Comparison of ENCODE assay signal across 9 mouse cellular contexts in the genomic region with DNA sequence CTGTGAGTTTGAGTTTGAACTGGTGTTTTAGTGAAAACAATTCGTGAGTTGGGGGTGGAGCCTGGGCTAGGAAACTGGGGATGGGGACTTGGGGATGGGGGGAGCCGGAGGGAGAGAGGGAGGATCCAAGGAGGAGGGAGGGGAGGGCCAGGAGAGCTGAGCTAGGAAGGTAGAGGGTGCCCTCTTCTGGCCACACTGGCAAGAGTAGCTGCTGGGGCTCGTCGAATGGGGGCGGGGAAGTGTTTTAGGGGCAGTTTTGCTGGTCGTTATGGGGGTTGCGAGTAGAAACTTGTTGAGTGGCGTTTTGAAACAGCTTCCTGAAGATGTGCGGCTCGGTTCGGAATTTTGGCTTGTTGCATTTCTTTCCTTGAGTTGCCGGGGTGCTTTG. TPM values are rescaled to one million over a fixed set of nuclear protein-coding genes. Genes with fewer than 3 reads are reported as not detected.
DNase-seq lines count a peak whose midpoint lies in the region; ATAC-seq and TF ChIP-seq lines count a peak whose summit lies in the region.
"Had no signal": no experiment of that assay in that cellular context is flagged by ENCODE, and none has a peak within 500 bp of the region (broad histone marks: within the 10 kb centered on the region; RNA-seq: fewer than 3 reads in every experiment).

No protein-coding gene starts in this region.

- H3K27ac ChIP-seq in embryonic facial prominence, embryonic 15.5 days (replicated peaks), result no peak overlapping the region
- no peak overlapping the region for H3K27ac ChIP-seq in heart, embryonic 11.5 days (ENCODE audit: low read depth, low read length)
- no peak overlapping the region for H3K27ac ChIP-seq in kidney, embryonic 15.5 days

- peaks cover 23% of the 10 kb centered on the region for H3K4me1 ChIP-seq in embryonic facial prominence, embryonic 15.5 days
- H3K4me1 ChIP-seq in heart, embryonic 11.5 days (ENCODE audit: control insufficient read depth, insufficient read depth, low read length), result 0 out of 2 replicates have a peak, but pooled peaks cover 7% of the 10 kb centered on the region
- peaks cover 33% of the 10 kb centered on the region for H3K4me1 ChIP-seq in kidney, embryonic 15.5 days

- no peaks in the 10 kb centered on the region for H3K9me3 ChIP-seq in embryonic facial prominence, embryonic 15.5 days (replicated peaks)
- no peaks in the 10 kb centered on the region for H3K9me3 ChIP-seq in heart, embryonic 11.5 days (replicated peaks; ENCODE audit: control insufficient read depth, low read length)
- no peaks in the 10 kb centered on the region for H3K9me3 ChIP-seq in kidney, embryonic 15.5 days (replicated peaks)
- H3K9me3 ChIP-seq: G1E had no signal

- ATAC-seq in embryonic facial prominence, embryonic 15.5 days (ENCODE audit: insufficient number of reproducible peaks, low FRiP score, low TSS enrichment, low read depth), result peak; percentile 74
- ATAC-seq in heart, embryonic 11.5 days (replicated peaks; ENCODE audit: insufficient number of reproducible peaks, low FRiP score, low TSS enrichment), result no peak; the same call in 1 of the 2 replicates
- ATAC-seq in kidney, embryonic 15.5 days (replicated peaks; ENCODE audit: low FRiP score), result peak; percentile 75

- no peak overlapping the region for H3K9ac ChIP-seq in embryonic facial prominence, embryonic 15.5 days
- H3K9ac ChIP-seq in heart, embryonic 11.5 days (ENCODE audit: low read depth, low read length), result no peak overlapping the region
- no peak overlapping the region for H3K9ac ChIP-seq in kidney, embryonic 15.5 days

- H3K36me3 ChIP-seq in embryonic facial prominence, embryonic 15.5 days, result no peaks in the 10 kb centered on the region
- no peaks in the 10 kb centered on the region for H3K36me3 ChIP-seq in heart, embryonic 11.5 days (ENCODE audit: control insufficient read depth, insufficient read depth, low read length)
- H3K36me3 ChIP-seq in kidney, embryonic 15.5 days, result no peaks in the 10 kb centered on the region
- no peaks in the 10 kb centered on the region for H3K36me3 ChIP-seq in myocyte (ENCODE audit: control insufficient read depth, insufficient read depth)
- H3K36me3 ChIP-seq: G1E had no signal

- H3K4me3 ChIP-seq in embryonic facial prominence, embryonic 15.5 days (replicated peaks), result peak overlapping the region; percentile 63
- H3K4me3 ChIP-seq in heart, embryonic 11.5 days (ENCODE audit: low read depth, low read length), result peak overlapping the region; percentile 58
- peak overlapping the region; percentile 58 for H3K4me3 ChIP-seq in kidney, embryonic 15.5 days (replicated peaks)
- H3K4me3 ChIP-seq in myocyte, result peak overlapping the region; percentile 89

- peak; percentile 73 for DNase-seq in urinary bladder, postnatal 14 days (ENCODE audit: low spot score)
- no peak for DNase-seq in urinary bladder, postnatal 10 days (ENCODE audit: low spot score)
- DNase-seq in liver, result peak; percentile 58
- peak; percentile 64 for DNase-seq in yolk sac, embryonic 10.5 days (ENCODE audit: low spot score)

- no peak for TF ChIP-seq POLR2A in myocyte (IDR thresholded peaks at IDR 0.05; ENCODE audit: insufficient read length, low read depth)

- peaks cover 56% of the 10 kb centered on the region for H3K79me2 ChIP-seq in myocyte (ENCODE audit: control insufficient read depth, insufficient read depth)

- peak overlapping the region; percentile 96 for H3K4me2 ChIP-seq in embryonic facial prominence, embryonic 15.5 days (replicated peaks)
- peak overlapping the region; percentile 89 for H3K4me2 ChIP-seq in heart, embryonic 11.5 days
- H3K4me2 ChIP-seq in kidney, embryonic 15.5 days, result peak overlapping the region; percentile 94
- H3K4me2 ChIP-seq in myocyte (ENCODE audit: low read depth), result peak overlapping the region; percentile 94

- peaks cover 12% of the 10 kb centered on the region; the same call in 1 of the 2 replicates for H3K27me3 ChIP-seq in embryonic facial prominence, embryonic 15.5 days
- peaks cover 37% of the 10 kb centered on the region for H3K27me3 ChIP-seq in heart, embryonic 11.5 days (ENCODE audit: control insufficient read depth, insufficient read depth, low read length)
- H3K27me3 ChIP-seq in kidney, embryonic 15.5 days, result peaks cover 74% of the 10 kb centered on the region
- H3K27me3 ChIP-seq in myocyte (ENCODE audit: control insufficient read depth, insufficient read depth, insufficient read length), result no peaks in the 10 kb centered on the region

- WGBS in embryonic facial prominence, embryonic 15.5 days, result under 1% methylated on average over 12 of the region's 12 CpGs
- WGBS in heart, embryonic 11.5 days (ENCODE audit: insufficient replicate concordance), result 1% methylated on average over 12 of the region's 12 CpGs
- 0% methylated on average over 12 of the region's 12 CpGs for WGBS in kidney, embryonic 15.5 days

- H3ac ChIP-seq in myocyte (ENCODE audit: control insufficient read depth, insufficient read length), result peak overlapping the region; percentile 67

TF ChIP-seq in myocyte, 11 proteins besides CTCF, POLR2A, EP300 and RAD21:
- TF ChIP-seq POLR2AphosphoS2 (IDR thresholded peaks at IDR 0.05; ENCODE audit: insufficient read length, low read depth), result no peak
- no peak for TF ChIP-seq USF1 (IDR thresholded peaks at IDR 0.05; ENCODE audit: low read depth)

RNA-seq across cellular contexts. Expression of a gene that starts 20.3 kb away (rescaled TPM):
- polyA plus RNA-seq in embryonic facial prominence, embryonic 15.5 days (2015; fragmentation: Nextera tagmentation; extraction: Ambion mirVana), result 3.2 and 4.2 TPM in 2 replicates
- polyA plus RNA-seq in heart, embryonic 11.5 days (2014; fragmentation: Nextera tagmentation; extraction: Ambion mirVana), result 1.6 and 2.1 TPM in 2 replicates
- 0.81 and 1.1 TPM in 2 replicates for polyA plus RNA-seq in kidney, embryonic 15.5 days (2015; fragmentation: Nextera tagmentation; extraction: Ambion mirVana)
- 3.3 TPM for polyA plus RNA-seq in myocyte (2012; fragmentation: generic; extraction: Trizol)
- polyA plus RNA-seq: G1E had no signal
